Mouse (Mus musculus) lung, postnatal 0 days (tissue): ENCODE data around the gene Rasgef1a. TPM values are rescaled to one million over a fixed set of nuclear protein-coding genes. Genes with fewer than 3 reads are reported as not detected.

Experiments
- ATAC-seq: fragments of 200-750 bp; cut with Nextera tagmentation; 2 replicates; pipeline ENCODE4 v1.8.0; 2017; ENCODE audit warnings: moderate library complexity
- DNase-seq: peaks from one replicate; pipeline ENCODE4 v3.0.0-alpha.2; 2016; ENCODE audit warnings: low spot score
- H3K27ac ChIP-seq: fragments of 300-500 bp; sonication (generic); 2 replicates; pipeline ENCODE4 v1.5.1; 2014; ENCODE audit warnings: antibody characterized with exemption, mild to moderate bottlenecking, low read length, mixed read lengths
- H3K27me3 ChIP-seq: fragments of 300-500 bp; sonication (generic); replicated peaks from 2 replicates; pipeline ENCODE4 v1.6.1; 2014; ENCODE audit warnings: low read length, mixed read lengths; ENCODE audit not compliant: insufficient read depth
- H3K36me3 ChIP-seq: fragments of 300-500 bp; sonication (generic); 2 replicates; pipeline ENCODE4 v1.6.1; 2014; ENCODE audit warnings: low read length, mixed read lengths; ENCODE audit not compliant: insufficient read depth
- H3K4me1 ChIP-seq: fragments of 300-500 bp; sonication (generic); 2 replicates; pipeline ENCODE4 v1.6.1; 2014; ENCODE audit warnings: antibody characterized with exemption, low read depth, low read length, mixed read lengths; ENCODE audit not compliant: insufficient read depth
- H3K4me2 ChIP-seq: fragments of 300-500 bp; sonication (generic); replicated peaks from 2 replicates; pipeline ENCODE4 v1.6.1; 2014; ENCODE audit warnings: low read depth, mild to moderate bottlenecking, low read length, moderate library complexity, mixed read lengths
- H3K4me3 ChIP-seq: fragments of 300-500 bp; sonication (generic); 2 replicates; pipeline ENCODE4 v1.5.1; 2014; ENCODE audit warnings: low read depth, low read length
- H3K9ac ChIP-seq: fragments of 300-500 bp; sonication (generic); replicated peaks from 2 replicates; pipeline ENCODE4 v1.6.1; 2014; ENCODE audit warnings: low read depth, mild to moderate bottlenecking
- H3K9me3 ChIP-seq: fragments of 300-500 bp; sonication (generic); 2 replicates; pipeline ENCODE4 v1.6.1; 2016; ENCODE audit warnings: low read length, mixed read lengths
- CTCF ChIP-seq: IDR thresholded peaks from 2 replicates; pipeline ENCODE4 v1.5.1; 2016; ENCODE audit warnings: antibody characterized with exemption, mild to moderate bottlenecking
- EP300 ChIP-seq: IDR thresholded peaks from 2 replicates; pipeline ENCODE4 v1.6.1; 2016; ENCODE audit warnings: antibody characterized with exemption, mild to moderate bottlenecking, control low read depth
- WGBS: fragments of 180-500 bp; shearing (Covaris S2); extraction: QIAGEN DNeasy Blood & Tissue Kit; methylation state at CpG from one replicate; pipeline ENCODE4 v1.1.7; 2014; 5-methylcytosine and 5-hydroxymethylcytosine counted together
- polyA plus RNA-seq: library from polyadenylated mRNA; unstranded; fragments of >200 nt; fragmentation: Nextera tagmentation; extraction: Ambion mirVana; gene quantifications from 2 replicates; pipeline ENCODE4 v1.2.1, GENCODE M21; 2015

Rasgef1a gene
- polyA plus RNA-seq, 1 experiment from 2014 or later, result 26.3 TPM

GRCm38 (mm10) chr6:118071416-118071815 is 60.2 kb downstream of the Rasgef1a start:
- Histone ChIP-seq H3K9me3 (no peaks in the 10 kb centered on the region), H3K27ac (no peak overlapping the region), H3K36me3 (no peaks in the 10 kb centered on the region), H3K9ac (no peak overlapping the region), H3K4me1 (peaks cover 18% of the 10 kb centered on the region; the same call in 1 of the 2 replicates), H3K27me3 (no peaks in the 10 kb centered on the region), H3K4me2 (no peak overlapping the region), H3K4me3 (no peak overlapping the region)
- DNase-seq (no peak), ATAC-seq (no peak)
- 74% methylated on average over 3 of the region's 3 CpGs for WGBS
- TF ChIP-seq EP300, result no peak
- TF ChIP-seq CTCF, result no peak

GRCm38 (mm10) chr6:118072176-118072575 is 60.9 kb downstream of the Rasgef1a start:
- Histone ChIP-seq H3K9ac (no peak overlapping the region), H3K4me2 (no peak overlapping the region), H3K27ac (no peak overlapping the region), H3K36me3 (no peaks in the 10 kb centered on the region), H3K9me3 (no peaks in the 10 kb centered on the region), H3K27me3 (no peaks in the 10 kb centered on the region), H3K4me1 (peaks cover 18% of the 10 kb centered on the region; the same call in 1 of the 2 replicates), H3K4me3 (no peak overlapping the region)
- 91% methylated on average over 1 of the region's 1 CpGs for WGBS
- no peak for TF ChIP-seq EP300
- no peak for TF ChIP-seq CTCF
- no peak for ATAC-seq
- no peak for DNase-seq

- no peak for DNase-seq
- WGBS, result 40% methylated on average over 3 of the region's 3 CpGs
- no peak overlapping the region for H3K4me3 ChIP-seq
- no peak overlapping the region for H3K4me2 ChIP-seq
- no peaks in the 10 kb centered on the region for H3K9me3 ChIP-seq
- H3K4me1 ChIP-seq, result 0 out of 2 replicates have a peak, but pooled peaks cover 7% of the 10 kb centered on the region
- H3K36me3 ChIP-seq, result no peaks in the 10 kb centered on the region
- H3K9ac ChIP-seq, result 0 out of 2 replicates have a peak overlapping the region, but pooled peaks have one; percentile 4
- no peak overlapping the region for H3K27ac ChIP-seq
- H3K27me3 ChIP-seq, result no peaks in the 10 kb centered on the region
- TF ChIP-seq EP300, result no peak
- TF ChIP-seq CTCF, result no peak
- no peak for ATAC-seq
Measured at GRCm38 (mm10) chr6:118074151-118074550, 62.9 kb downstream of the Rasgef1a start.

- no peak for TF ChIP-seq CTCF
- no peak for TF ChIP-seq EP300
- ATAC-seq (no peak), DNase-seq (no peak)
- WGBS, result 73% methylated on average over 3 of the region's 3 CpGs
- Histone ChIP-seq H3K36me3 (no peaks in the 10 kb centered on the region), H3K9ac (no peak overlapping the region), H3K9me3 (no peaks in the 10 kb centered on the region), H3K27me3 (no peaks in the 10 kb centered on the region), H3K4me2 (no peak overlapping the region), H3K4me1 (0 out of 2 replicates have a peak, but pooled peaks cover 3% of the 10 kb centered on the region), H3K27ac (no peak overlapping the region), H3K4me3 (no peak overlapping the region)
Measured at GRCm38 (mm10) chr6:118076256-118076655, 65.0 kb downstream of the Rasgef1a start.

- TF ChIP-seq CTCF (no peak), EP300 (no peak)
- no peaks in the 10 kb centered on the region; the same call in 1 of the 2 replicates for H3K36me3 ChIP-seq
- 0 out of 2 replicates have a peak, but pooled peaks cover 3% of the 10 kb centered on the region for H3K4me1 ChIP-seq
- H3K9me3 ChIP-seq, result no peaks in the 10 kb centered on the region
- H3K4me3 ChIP-seq, result no peak overlapping the region
- no peak overlapping the region for H3K27ac ChIP-seq
- 82% methylated on average over 8 of the region's 8 CpGs for WGBS
- no peak overlapping the region for H3K4me2 ChIP-seq
- H3K27me3 ChIP-seq, result no peaks in the 10 kb centered on the region
- ATAC-seq (no peak), DNase-seq (no peak)
- no peak overlapping the region for H3K9ac ChIP-seq
Measured at GRCm38 (mm10) chr6:118076748-118077147, 65.5 kb downstream of the Rasgef1a start.

GRCm38 (mm10) chr6:118077421-118077820 is 66.2 kb downstream of the Rasgef1a start:
- Histone ChIP-seq H3K4me1 (0 out of 2 replicates have a peak, but pooled peaks cover 3% of the 10 kb centered on the region), H3K27ac (no peak overlapping the region), H3K4me3 (no peak overlapping the region), H3K27me3 (no peaks in the 10 kb centered on the region), H3K4me2 (no peak overlapping the region), H3K36me3 (no peaks in the 10 kb centered on the region; the same call in 1 of the 2 replicates), H3K9me3 (no peaks in the 10 kb centered on the region), H3K9ac (no peak overlapping the region)
- DNase-seq (no peak), ATAC-seq (no peak; the same call in 1 of the 2 replicates)
- 66% methylated on average over 7 of the region's 7 CpGs for WGBS
- TF ChIP-seq CTCF (no peak), EP300 (no peak)
